Comparison of ENCODE assay signal across 20 mouse cellular contexts in the genomic region with DNA sequence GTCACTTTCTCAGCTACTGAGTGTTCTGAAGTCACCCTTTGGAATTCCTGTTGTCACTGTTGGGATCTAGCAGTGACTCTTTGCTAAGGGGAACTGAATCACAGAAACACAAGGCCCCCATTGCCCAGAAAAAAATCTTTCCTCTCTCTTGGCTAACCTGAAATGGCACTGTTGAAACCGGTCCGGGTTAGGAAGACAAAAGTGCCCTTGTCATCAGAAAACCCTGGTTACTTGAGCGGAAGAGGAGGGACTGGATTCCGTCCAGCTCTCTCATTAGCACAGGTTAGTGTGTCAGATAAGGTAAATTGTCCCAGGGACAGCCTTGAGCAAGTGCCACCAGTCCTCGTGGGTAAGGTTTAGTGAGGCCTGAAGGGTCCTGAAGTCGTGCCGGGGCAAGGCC. TPM values are rescaled to one million over a fixed set of nuclear protein-coding genes. Genes with fewer than 3 reads are reported as not detected.
DNase-seq lines count a peak whose midpoint lies in the region; ATAC-seq and TF ChIP-seq lines count a peak whose summit lies in the region.
"Had no signal": no experiment of that assay in that cellular context is flagged by ENCODE, and none has a peak within 500 bp of the region (broad histone marks: within the 10 kb centered on the region; RNA-seq: fewer than 3 reads in every experiment).

No protein-coding gene starts in this region.

- H3K4me1 ChIP-seq in spleen, adult 2 months (ENCODE audit: control insufficient read depth, insufficient read depth, insufficient read length) = peaks cover 10% of the 10 kb centered on the region; the same call in 1 of the 2 replicates
- H3K4me1 ChIP-seq: forebrain, embryonic 13.5 days had no signal

- H3K27ac ChIP-seq in spleen, adult 2 months (ENCODE audit: insufficient read depth, low read length) = peak overlapping the region; percentile 71
- H3K27ac ChIP-seq: forebrain, embryonic 13.5 days; stomach, postnatal 0 days had no signal

- no peak overlapping the region for H3K4me3 ChIP-seq in spleen, adult 2 months (ENCODE audit: extremely low read depth, insufficient read depth, insufficient read length)
- H3K4me3 ChIP-seq: forebrain, embryonic 13.5 days had no signal

- no peaks in the 10 kb centered on the region for H3K27me3 ChIP-seq in spleen, adult 2 months (ENCODE audit: control insufficient read depth, insufficient read depth, low read length)
- H3K27me3 ChIP-seq: CH12.LX; forebrain, embryonic 13.5 days had no signal

- ATAC-seq in CD4-positive, CD25-positive, alpha-beta regulatory T cell, adult 4 months = no peak
- ATAC-seq: forebrain, embryonic 13.5 days; midbrain, embryonic 16.5 days had no signal

- no peak for TF ChIP-seq POLR2A in spleen, adult 2 months (IDR thresholded peaks at IDR 0.05; ENCODE audit: low read depth, low read length)

- DNase-seq in CD4-positive, CD25-positive, alpha-beta regulatory T cell, adult 2 months (ENCODE audit: low read depth, low spot score) = peak; percentile 27
- DNase-seq in spleen, adult 2 months (ENCODE audit: low read depth in 1 of 2, low spot score in 2 of 2) = no peak
- no peak for DNase-seq in spleen, postnatal 10 days (ENCODE audit: low spot score in 2 of 2)
- peak; percentile 23 for DNase-seq in lung, postnatal 14 days
- no peak for DNase-seq in embryo, embryonic 10 days (ENCODE audit: low spot score)
- DNase-seq in cerebellum, postnatal 25 days = no peak
- no peak for DNase-seq in cerebellum, adult 8-10 months
- DNase-seq: adrenal gland, postnatal 10 days; cerebellum, adult 9-11 months; embryo, embryonic 11 days; gastrocnemius, postnatal 25 days; kidney, adult 9 months; layer of hippocampus, postnatal 36 days; left cerebral cortex, postnatal 4 days; right cerebral cortex, adult 18-20 months had no signal

- TF ChIP-seq CTCF in spleen, adult 2 months (IDR thresholded peaks at IDR 0.05; ENCODE audit: extremely low read depth, insufficient read depth, insufficient read length, insufficient replicate concordance) = no peak

- WGBS in spleen, adult 2 months = 73% methylated on average over 7 of the region's 7 CpGs

- no peaks in the 10 kb centered on the region for H3K36me3 ChIP-seq in spleen, adult 2 months (ENCODE audit: control insufficient read depth, insufficient read depth, low read length)

RNA-seq across cellular contexts. Expression of gene Rap1b, which starts 14.5 kb away (rescaled TPM):
- polyA plus RNA-seq in CD4-positive, CD25-positive, alpha-beta regulatory T cell, adult 4 months (2017; shearing (Covaris generic)) = 10 to 100 TPM; 58.0 to 90.0 TPM
- polyA plus RNA-seq in spleen, adult 2 months (2012; rRNA removed) = 50.1 and 58.6 TPM in 2 replicates

Comparison
In these comparisons a context has a peak if more than half of its experiments do, and no peak if none do; other contexts are left out.
1. DNase-seq: peak in CD4-positive, CD25-positive, alpha-beta regulatory T cell, adult 2 months (single experiment) and lung, postnatal 14 days (single experiment); none in spleen, adult 2 months (0 of 2), spleen, postnatal 10 days (0 of 2), embryo, embryonic 10 days (single experiment), cerebellum, postnatal 25 days (0 of 2) and cerebellum, adult 8-10 months (single experiment).